Mouse (Mus musculus) olfactory bulb, adult 2 months (tissue): ENCODE results near the gene Lmtk3. TPM values are rescaled to one million over a fixed set of nuclear protein-coding genes. Genes with fewer than 3 reads are reported as not detected.

Source experiments
- H3K27ac ChIP-seq: fragments of 200-500 bp; 2 replicates; pipeline ENCODE4 v1.5.1; 2012; ENCODE audit warnings: low read depth, low read length; ENCODE audit not compliant: insufficient read depth
- H3K4me1 ChIP-seq: fragments of 200-500 bp; 2 replicates; pipeline ENCODE4 v1.6.1; 2012; ENCODE audit warnings: low read length; ENCODE audit not compliant: control insufficient read depth, insufficient read depth
- H3K4me3 ChIP-seq: fragments of 200-500 bp; 2 replicates; pipeline ENCODE4 v1.5.1; 2012; ENCODE audit warnings: mild to moderate bottlenecking, low read depth, low read length, moderate library complexity; ENCODE audit not compliant: insufficient read depth
- CTCF ChIP-seq: fragments of 200-500 bp; IDR thresholded peaks from 2 replicates; pipeline ENCODE4 v1.5.1; 2012; ENCODE audit warnings: low read depth, mild to moderate bottlenecking, low read length, moderate library complexity; ENCODE audit not compliant: insufficient read depth
- POLR2A ChIP-seq: fragments of 200-500 bp; IDR thresholded peaks from 2 replicates; pipeline ENCODE4 v1.6.1; 2012; ENCODE audit warnings: mild to moderate bottlenecking, low read depth, low read length, moderate library complexity; ENCODE audit not compliant: insufficient read depth
- WGBS: fragments of 180-500 bp; shearing (Covaris S2); methylation state at CpG from one replicate; pipeline ENCODE4 v1.1.7; 2018; 5-methylcytosine and 5-hydroxymethylcytosine counted together
- polyA plus RNA-seq: library from polyadenylated mRNA; stranded (reverse); fragments of >200 nt; gene quantifications from 2 replicates; pipeline ENCODE4 v1.2.4, GENCODE M21; 2012; ENCODE audit warnings: low replicate concordance; ENCODE audit not compliant: missing spikeins, insufficient read depth, insufficient read length

Lmtk3 gene
- polyA plus RNA-seq, 1 experiment = not detected

- TF ChIP-seq POLR2A = no peak
- TF ChIP-seq CTCF = no peak
- H3K4me1 ChIP-seq = peaks cover 28% of the 10 kb centered on the region
- H3K4me3 ChIP-seq = peak overlapping the region; percentile 95
- H3K27ac ChIP-seq = no peak overlapping the region
- 10% methylated on average over 17 of the region's 17 CpGs for WGBS
Observed at GRCm38 (mm10) chr7:45786661-45787413, 3.3 kb downstream of the Lmtk3 start.

- Histone ChIP-seq H3K27ac (no peak overlapping the region), H3K4me1 (peaks cover 28% of the 10 kb centered on the region), H3K4me3 (no peak overlapping the region)
- no peak for TF ChIP-seq CTCF
- WGBS = 87% methylated on average over 22 of the region's 22 CpGs
Observed at GRCm38 (mm10) chr7:45787642-45788041, 4.1 kb downstream of the Lmtk3 start.

- WGBS = 60% methylated on average over 6 of the region's 6 CpGs
- H3K27ac ChIP-seq = no peak overlapping the region
Observed at GRCm38 (mm10) chr7:45790721-45791120, 7.2 kb downstream of the Lmtk3 start.

GRCm38 (mm10) chr7:45791756-45792490 lies 8.4 kb downstream of the Lmtk3 start:
- 63% methylated on average over 17 of the region's 17 CpGs for WGBS
- TF ChIP-seq POLR2A = no peak
- Histone ChIP-seq H3K27ac (no peak overlapping the region), H3K4me3 (no peak overlapping the region), H3K4me1 (peaks cover 17% of the 10 kb centered on the region)

More at GRCm38 (mm10) chr7:45790721-45791120, 7.2 kb downstream of the Lmtk3 start:
- Histone ChIP-seq H3K4me1 (peaks cover 23% of the 10 kb centered on the region), H3K4me3 (no peak overlapping the region)
- TF ChIP-seq POLR2A = no peak
- TF ChIP-seq CTCF = no peak

- 91% methylated on average over 24 of the region's 24 CpGs for WGBS
- Histone ChIP-seq H3K4me1 (peaks cover 16% of the 10 kb centered on the region), H3K4me3 (no peak overlapping the region), H3K27ac (no peak overlapping the region)
- TF ChIP-seq POLR2A (no peak), CTCF (no peak)
Observed at GRCm38 (mm10) chr7:45793240-45793639, 9.7 kb downstream of the Lmtk3 start.

- no peak for TF ChIP-seq CTCF
- no peak for TF ChIP-seq POLR2A
- Histone ChIP-seq H3K4me1 (peaks cover 20% of the 10 kb centered on the region), H3K27ac (no peak overlapping the region), H3K4me3 (no peak overlapping the region)
- WGBS = 90% methylated on average over 43 of the region's 44 CpGs
Observed at GRCm38 (mm10) chr7:45793969-45794585, 10.5 kb downstream of the Lmtk3 start.

- WGBS = 89% methylated on average over 29 of the region's 29 CpGs
- H3K4me1 ChIP-seq = peaks cover 20% of the 10 kb centered on the region
- no peak overlapping the region for H3K4me3 ChIP-seq
- TF ChIP-seq POLR2A (no peak), CTCF (no peak)
- no peak overlapping the region for H3K27ac ChIP-seq
Observed at GRCm38 (mm10) chr7:45794971-45795370, 11.4 kb downstream of the Lmtk3 start.

GRCm38 (mm10) chr7:45796950-45797349 lies 13.4 kb downstream of the Lmtk3 start:
- Histone ChIP-seq H3K4me3 (no peak overlapping the region), H3K4me1 (peaks cover 25% of the 10 kb centered on the region), H3K27ac (no peak overlapping the region)
- TF ChIP-seq CTCF (no peak), POLR2A (no peak)
- 40% methylated on average over 6 of the region's 6 CpGs for WGBS
